Mouse (Mus musculus) brain, adult 10 weeks (tissue): ENCODE results near the gene Tbccd1. TPM values are rescaled to one million over a fixed set of nuclear protein-coding genes. Genes with fewer than 3 reads are reported as not detected.

ENCODE experiments used
- polyA plus RNA-seq: library from polyadenylated mRNA; stranded (reverse); fragments of 350-450 nt; fragmentation: Illumina TruSeq; extraction: RNeasy Lipid Tissue Mini Kit (QIAGEN cat#74804); gene quantifications from one replicate; pipeline ENCODE4 v1.2.3, GENCODE M21; 2015; ENCODE audit warnings: low read depth, low replicate concordance

Gene Tbccd1
- polyA plus RNA-seq = 16.6 TPM

DNA sequence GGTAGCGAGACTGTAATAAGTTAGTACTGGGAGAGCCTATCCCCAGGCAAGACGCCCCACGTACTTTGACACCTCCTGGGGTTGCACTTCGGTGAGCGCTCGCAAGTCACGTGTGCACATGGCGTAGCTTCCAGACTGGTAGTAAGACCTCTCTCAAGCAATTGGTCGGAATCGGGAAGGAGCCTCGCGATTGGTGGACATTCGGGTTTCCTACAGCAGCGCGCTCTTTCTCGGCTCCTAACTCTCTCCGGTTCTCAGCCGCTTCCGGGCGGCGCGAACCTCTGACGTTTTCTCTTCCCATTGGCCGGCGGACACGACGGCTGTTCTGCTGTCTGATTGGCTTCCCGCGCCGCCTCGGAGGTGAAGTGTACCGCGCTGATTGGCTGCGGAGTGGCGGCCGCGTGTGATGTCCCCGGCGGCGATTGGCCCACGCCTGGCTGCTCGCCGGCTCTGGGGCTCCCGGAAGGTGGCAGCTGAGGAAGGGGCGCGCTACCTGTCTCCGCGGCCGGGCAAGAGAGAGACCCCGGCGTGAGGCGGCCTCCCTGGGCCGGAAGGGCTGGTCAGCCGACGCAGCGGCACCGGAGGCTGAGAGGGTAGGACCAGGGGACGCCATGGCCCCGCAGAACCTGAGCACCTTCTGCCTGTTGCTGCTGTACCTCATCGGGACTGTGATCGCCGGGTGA lies at the start of gene Tbccd1, which contains the start of gene Dnajb11:
TSS of gene Tbccd1 (minus strand) at position 239 of the 683 bp plus-strand sequence.
TSS of gene Dnajb11 (plus strand) at position 415 of the 683 bp plus-strand sequence.

DNA sequence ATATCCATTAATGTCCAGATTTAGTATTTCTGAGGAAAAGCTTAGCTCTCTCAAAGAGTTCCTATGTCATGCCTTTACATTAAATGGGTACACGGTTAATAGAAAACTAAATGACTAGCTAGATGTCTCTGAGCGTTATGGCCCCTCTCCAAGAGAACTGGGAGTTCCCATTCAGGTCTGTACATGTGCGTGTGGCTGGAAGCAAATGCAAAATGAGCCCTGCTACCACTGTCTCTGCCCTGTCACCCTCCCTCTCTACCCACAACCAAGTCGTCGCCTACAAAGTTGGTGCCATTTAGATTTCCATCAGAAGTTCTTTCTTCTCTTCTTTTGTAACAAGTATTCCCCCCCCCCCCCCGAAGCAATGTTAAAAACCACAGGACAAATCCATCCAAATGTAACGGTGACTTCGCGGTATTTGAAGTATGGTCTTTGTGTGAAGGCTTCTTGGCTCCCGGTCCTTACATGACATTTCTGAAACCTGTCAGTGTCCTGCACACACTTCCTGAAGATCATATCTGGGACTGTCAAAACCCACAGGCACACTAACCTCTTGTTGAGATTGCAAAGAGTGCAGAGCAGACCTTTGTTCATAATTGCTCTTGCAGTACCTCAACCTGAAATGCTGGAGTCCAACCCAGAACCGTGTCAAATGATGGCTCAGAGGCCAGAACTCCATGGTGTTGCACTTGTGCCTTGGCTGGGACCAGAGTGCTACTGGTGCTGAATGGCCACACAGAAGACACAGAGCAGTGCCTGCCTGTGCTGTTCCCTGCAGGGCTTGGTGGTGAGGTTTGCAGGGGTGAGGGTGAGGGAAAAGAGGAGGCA lies 33.4 kb upstream of the Tbccd1 start, which contains the start of gene Ahsg:
TSS of gene Ahsg (plus strand) at position 595 of the 828 bp plus-strand sequence.

DNA sequence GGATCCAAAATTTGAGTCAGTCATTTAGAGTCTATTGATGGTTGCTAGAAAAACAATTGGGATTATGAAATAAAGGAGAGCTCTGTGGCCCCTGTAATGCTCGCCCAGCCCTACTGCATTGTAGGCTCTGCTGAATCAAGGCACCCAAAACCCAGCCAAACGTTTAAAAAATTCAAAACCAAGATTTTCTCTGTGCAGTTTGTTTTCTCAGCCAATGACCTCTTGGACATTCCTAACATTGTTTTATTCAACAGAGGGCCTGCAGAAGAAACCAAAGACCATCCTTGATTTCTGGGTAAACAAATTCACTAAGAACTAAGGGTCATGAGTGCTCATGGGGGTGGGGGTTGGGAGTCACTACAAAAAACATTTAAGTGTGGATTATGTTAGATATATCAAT lies 46.0 kb downstream of the Tbccd1 start, which contains the start of gene Crygs:
TSS of gene Crygs (minus strand) at position 101 of the 400 bp plus-strand sequence.

Other genes starting within 250 kb of the Tbccd1 start
- 30.2 TPM for gene Dgkg, start 200.4 kb downstream of the Tbccd1 start, polyA plus RNA-seq
- gene Crygs, start 46.1 kb downstream of the Tbccd1 start, polyA plus RNA-seq = not detected
- gene Dnajb11, start 176 bp upstream of the Tbccd1 start, polyA plus RNA-seq = 62.1 TPM
- 1.6 TPM for gene Ahsg, start 33.6 kb upstream of the Tbccd1 start, polyA plus RNA-seq
- not detected for gene Fetub, start 60.7 kb upstream of the Tbccd1 start, polyA plus RNA-seq
- not detected for gene Hrg, start 93.4 kb upstream of the Tbccd1 start, polyA plus RNA-seq
- not detected for gene Kng2, start 171.8 kb upstream of the Tbccd1 start, polyA plus RNA-seq
- 0.39 TPM for gene Kng1, start 200.2 kb upstream of the Tbccd1 start, polyA plus RNA-seq
- gene Eif4a2, start 249.8 kb upstream of the Tbccd1 start, polyA plus RNA-seq = 1,338 TPM